Comparison of ENCODE assay signal across 16 mouse cellular contexts in genomic region chr19:16511081-16511420, GRCm38 (mm10).
DNase-seq lines count a peak whose midpoint lies in the region; ATAC-seq lines count a peak whose summit lies in the region.
"Had no signal": no experiment of that assay in that cellular context is flagged by ENCODE, and none has a peak within 500 bp of the region (broad histone marks: within the 10 kb centered on the region; RNA-seq: fewer than 3 reads in every experiment).

No protein-coding gene starts in this region.

- H3K4me3 ChIP-seq in hindbrain, embryonic 13.5 days = no peak overlapping the region
- H3K4me3 ChIP-seq: embryonic facial prominence, embryonic 15.5 days; heart, adult 2 months; hindbrain, embryonic 10.5 days; layer of hippocampus, adult 2 months; neural tube, embryonic 12.5 days had no signal

- ATAC-seq in hematopoietic stem cell, adult 5-6 weeks (replicated peaks in 1 of 2; ENCODE audit: insufficient read depth in 1 of 2, low FRiP score in 2 of 2, low TSS enrichment in 1 of 2, low read depth in 1 of 2, poor library complexity in 2 of 2, severe bottlenecking in 2 of 2) = peak; percentile 46 to 74; a peak in 2 of 4 replicates
- peak; percentile 47; the same call in 1 of the 2 replicates for ATAC-seq in megakaryocyte, adult 5-6 weeks (ENCODE audit: poor library complexity, severe bottlenecking)
- ATAC-seq in hindbrain, embryonic 13.5 days (ENCODE audit: low FRiP score) = no peak

- peak; percentile 7 for DNase-seq in spleen, adult 12 weeks (ENCODE audit: low spot score)
- DNase-seq in spleen, adult 18-20 months = no peak
- DNase-seq in right cerebral cortex, postnatal 10 days (ENCODE audit: low spot score in 2 of 2) = no peak
- DNase-seq in thymus, postnatal 36 days = no peak
- DNase-seq: heart, adult 2 months; kidney, adult 8-10 months; lung, postnatal 14 days; midbrain, embryonic 14.5 days; thymus, adult 2 months had no signal

- no peak overlapping the region for H3K27ac ChIP-seq in hindbrain, embryonic 13.5 days
- H3K27ac ChIP-seq: embryonic facial prominence, embryonic 15.5 days; heart, adult 2 months; hindbrain, embryonic 10.5 days; layer of hippocampus, adult 2 months; neural tube, embryonic 12.5 days had no signal

- H3K4me2 ChIP-seq in hindbrain, embryonic 13.5 days = no peak overlapping the region
- H3K4me2 ChIP-seq: embryonic facial prominence, embryonic 15.5 days; neural tube, embryonic 12.5 days had no signal

- WGBS in hindbrain, embryonic 13.5 days = 85% methylated on average over 2 of the region's 2 CpGs

- no peaks in the 10 kb centered on the region for H3K36me3 ChIP-seq in hindbrain, embryonic 13.5 days
- H3K36me3 ChIP-seq: embryonic facial prominence, embryonic 15.5 days; hindbrain, embryonic 10.5 days; neural tube, embryonic 12.5 days had no signal

- H3K4me1 ChIP-seq in hindbrain, embryonic 13.5 days (replicated peaks) = peaks cover 16% of the 10 kb centered on the region
- H3K4me1 ChIP-seq: embryonic facial prominence, embryonic 15.5 days had no signal

- H3K9me3 ChIP-seq in hindbrain, embryonic 13.5 days = no peaks in the 10 kb centered on the region
- H3K9me3 ChIP-seq: embryonic facial prominence, embryonic 15.5 days; neural tube, embryonic 12.5 days had no signal

- peaks cover 11% of the 10 kb centered on the region; the same call in 1 of the 2 replicates for H3K27me3 ChIP-seq in hindbrain, embryonic 13.5 days
- H3K27me3 ChIP-seq: embryonic facial prominence, embryonic 15.5 days; neural tube, embryonic 12.5 days had no signal

- H3K9ac ChIP-seq in hindbrain, embryonic 13.5 days = no peak overlapping the region
- H3K9ac ChIP-seq: embryonic facial prominence, embryonic 15.5 days; neural tube, embryonic 12.5 days had no signal
